Mouse (Mus musculus) ES-E14 (cell line): Measurements from ENCODE around the gene Smyd3. TPM values are rescaled to one million over a fixed set of nuclear protein-coding genes. Genes with fewer than 3 reads are reported as not detected.

Experiments used
- DNase-seq: peaks from one replicate; pipeline ENCODE4 v3.0.0-alpha.2; 2013; ENCODE audit warnings: low read depth, low spot score
- H3K27ac ChIP-seq: 2 replicates; pipeline ENCODE4 v1.5.1; 2012; ENCODE audit warnings: low read depth, mild to moderate bottlenecking, low read length, moderate library complexity, mixed read lengths; ENCODE audit not compliant: poor library complexity, insufficient read depth, severe bottlenecking
- H3K36me3 ChIP-seq: 2 replicates; pipeline ENCODE4 v1.6.1; 2012; ENCODE audit warnings: mild to moderate bottlenecking, low read length, moderate library complexity, mixed read lengths; ENCODE audit not compliant: control insufficient read depth, poor library complexity, insufficient read depth, severe bottlenecking
- H3K4me1 ChIP-seq, 2 experiments: fragments of 150-350 bp in 1 of 2; sonication (generic) in 1 of 2; 2 replicates each; pipeline ENCODE4 v1.6.1; 2012; ENCODE audit warnings: low read length in 2 of 2, mild to moderate bottlenecking in 1 of 2, mixed read lengths in 1 of 2; ENCODE audit not compliant: control insufficient read depth in 2 of 2, insufficient read depth in 2 of 2, poor library complexity in 1 of 2
- H3K4me3 ChIP-seq, 2 experiments: fragments of 150-350 bp in 1 of 2; sonication (generic) in 1 of 2; 2 replicates each; pipeline ENCODE4 v1.5.1; 2012; ENCODE audit warnings: low read length in 2 of 2, low read depth in 1 of 2, mild to moderate bottlenecking in 1 of 2, mixed read lengths in 1 of 2; ENCODE audit not compliant: insufficient read depth in 1 of 2, poor library complexity in 1 of 2, severe bottlenecking in 1 of 2
- H3K9ac ChIP-seq: 2 replicates; pipeline ENCODE4 v1.6.1; 2012; ENCODE audit warnings: low read depth, mild to moderate bottlenecking, low read length, mixed read lengths; ENCODE audit not compliant: poor library complexity, insufficient read depth, severe bottlenecking
- H3K9me3 ChIP-seq: fragments of 150-350 bp; sonication (generic); 2 replicates; pipeline ENCODE4 v1.6.1; 2012; ENCODE audit warnings: low read depth, mild to moderate bottlenecking, low read length; ENCODE audit not compliant: control insufficient read depth, insufficient read depth
- CHD2 ChIP-seq: IDR thresholded peaks from 2 replicates; pipeline ENCODE4 v1.6.1; 2014; ENCODE audit warnings: mild to moderate bottlenecking, low read depth, low read length, inconsistent platforms
- HCFC1 ChIP-seq: IDR thresholded peaks from 2 replicates; pipeline ENCODE4 v1.6.1; 2012; ENCODE audit warnings: low read length, inconsistent platforms, borderline replicate concordance; ENCODE audit not compliant: insufficient read depth
- MAFK ChIP-seq: IDR thresholded peaks from 2 replicates; pipeline ENCODE4 v1.6.1; 2014; ENCODE audit warnings: mild to moderate bottlenecking, low read depth, low read length, inconsistent platforms; ENCODE audit not compliant: insufficient read depth
- ZC3H11A ChIP-seq: IDR thresholded peaks from 2 replicates; pipeline ENCODE4 v1.6.1; 2012; ENCODE audit warnings: low read depth, mild to moderate bottlenecking, inconsistent platforms, low read length, borderline replicate concordance
- ZNF384 ChIP-seq: IDR thresholded peaks from 2 replicates; pipeline ENCODE4 v1.6.1; 2012; ENCODE audit warnings: low read depth, low read length, inconsistent platforms
- in situ Hi-C, 2 experiments: fragments of 600-800 bp; cut with MboI; formaldehyde crosslinking; loops; one replicate each; pipeline ENCODE4 v1.15.1; 2025; ENCODE audit warnings: low sequenced_read_pairs in 2 of 2, inconsistent platforms in 1 of 2; ENCODE audit not compliant: unreplicated experiment in 2 of 2
- total RNA-seq: library from RNA; depleted of rRNA; stranded (reverse); fragments of 300-350 nt; gene quantifications from 2 replicates; pipeline ENCODE4 v1.2.3, GENCODE M21; 2012

Gene Smyd3
- total RNA-seq, 1 experiment, result 18.3 TPM

GRCm38 (mm10) chr1:178972055-178972454 is 545.8 kb downstream of the Smyd3 start:
- Histone ChIP-seq H3K9ac (no peak overlapping the region), H3K36me3 (no peaks in the 10 kb centered on the region), H3K9me3 (no peaks in the 10 kb centered on the region), H3K4me3 (no peak overlapping the region), H3K27ac (no peak overlapping the region), H3K4me1 (no peaks in the 10 kb centered on the region)
- in situ Hi-C loops, result no loop called here
- no peak for DNase-seq
- TF ChIP-seq MAFK (no peak), ZC3H11A (no peak), CHD2 (no peak), HCFC1 (no peak), ZNF384 (no peak)

GRCm38 (mm10) chr1:178961661-178962060 is 556.2 kb downstream of the Smyd3 start:
- H3K36me3 ChIP-seq, result no peaks in the 10 kb centered on the region
- H3K9ac ChIP-seq, result no peak overlapping the region
- H3K4me1 ChIP-seq, result peaks cover 0 to 3% of the 10 kb centered on the region in 2 experiments; a peak in 1 of 4 replicates
- in situ Hi-C loops, result no loop called here
- TF ChIP-seq HCFC1, result no peak
- TF ChIP-seq ZC3H11A, result no peak
- no peak for TF ChIP-seq MAFK
- TF ChIP-seq ZNF384, result no peak
- TF ChIP-seq CHD2, result no peak
- H3K27ac ChIP-seq, result no peak overlapping the region
- DNase-seq, result no peak
- H3K9me3 ChIP-seq, result no peaks in the 10 kb centered on the region
- no peak overlapping the region for H3K4me3 ChIP-seq

- Histone ChIP-seq H3K27ac (no peak overlapping the region), H3K36me3 (no peaks in the 10 kb centered on the region), H3K9me3 (no peaks in the 10 kb centered on the region), H3K4me1 (peaks cover 0 to 3% of the 10 kb centered on the region in 2 experiments; a peak in 1 of 4 replicates), H3K9ac (no peak overlapping the region), H3K4me3 (no peak overlapping the region)
- TF ChIP-seq ZNF384 (no peak), CHD2 (no peak), MAFK (no peak), HCFC1 (no peak), ZC3H11A (peak; percentile 57; the same call in 1 of the 2 replicates)
- in situ Hi-C loops, result no loop called here
- peak; percentile 65 for DNase-seq
These were observed 557.8 kb downstream of the Smyd3 start for GRCm38 (mm10) chr1:178960015-178960559.

GRCm38 (mm10) chr1:178958641-178959040 is 559.2 kb downstream of the Smyd3 start:
- DNase-seq, result no peak
- TF ChIP-seq ZC3H11A (no peak), MAFK (no peak), CHD2 (no peak), ZNF384 (no peak)
- Histone ChIP-seq H3K9ac (no peak overlapping the region), H3K36me3 (no peaks in the 10 kb centered on the region), H3K4me1 (peaks cover 0 to 3% of the 10 kb centered on the region in 2 experiments; a peak in 1 of 4 replicates), H3K9me3 (no peaks in the 10 kb centered on the region), H3K4me3 (no peak overlapping the region), H3K27ac (no peak overlapping the region)
- in situ Hi-C loops, result no loop called here

GRCm38 (mm10) chr1:178952910-178953309 is 564.9 kb downstream of the Smyd3 start:
- DNase-seq, result no peak
- TF ChIP-seq MAFK, result no peak
- TF ChIP-seq HCFC1, result no peak
- no peak for TF ChIP-seq ZNF384
- TF ChIP-seq CHD2, result no peak
- TF ChIP-seq ZC3H11A, result no peak
- no peak overlapping the region for H3K4me3 ChIP-seq
- H3K9me3 ChIP-seq, result no peaks in the 10 kb centered on the region
- H3K36me3 ChIP-seq, result no peaks in the 10 kb centered on the region
- H3K27ac ChIP-seq, result no peak overlapping the region
- in situ Hi-C loops, result no loop called here
- no peak overlapping the region for H3K9ac ChIP-seq
- no peaks in the 10 kb centered on the region for H3K4me1 ChIP-seq
